Mouse (Mus musculus) megakaryocyte-erythroid progenitor cell, adult 5-6 weeks (primary cell): ENCODE measurements around the gene Tmem144. TPM values are rescaled to one million over a fixed set of nuclear protein-coding genes. Genes with fewer than 3 reads are reported as not detected.
"Not testable (repeated sequence)": the region's sequence is repeated elsewhere in the genome, so short reads cannot be mapped to it uniquely, and the experiment has no call there.

Experiments used
- ATAC-seq: replicated peaks from 2 replicates; pipeline ENCODE4 v1.8.0; 2016; ENCODE audit warnings: mild to moderate bottlenecking, inconsistent platforms; ENCODE audit not compliant: severe bottlenecking, poor library complexity, low FRiP score, low TSS enrichment
- total RNA-seq, 2 experiments: library from RNA; stranded (forward) in 1 of 2; stranded (reverse) in 1 of 2; fragments of 200-1000, 215-1000 nt in 1 of 2; fragments of >200 nt in 1 of 2; fragmentation: Nextera tagmentation in 1 of 2; gene quantifications; 2 replicates each; pipeline ENCODE4 v1.2.3; 2014 to 2017

Gene Tmem144
- total RNA-seq, 2 experiments from 2014 or later = not detected

DNA sequence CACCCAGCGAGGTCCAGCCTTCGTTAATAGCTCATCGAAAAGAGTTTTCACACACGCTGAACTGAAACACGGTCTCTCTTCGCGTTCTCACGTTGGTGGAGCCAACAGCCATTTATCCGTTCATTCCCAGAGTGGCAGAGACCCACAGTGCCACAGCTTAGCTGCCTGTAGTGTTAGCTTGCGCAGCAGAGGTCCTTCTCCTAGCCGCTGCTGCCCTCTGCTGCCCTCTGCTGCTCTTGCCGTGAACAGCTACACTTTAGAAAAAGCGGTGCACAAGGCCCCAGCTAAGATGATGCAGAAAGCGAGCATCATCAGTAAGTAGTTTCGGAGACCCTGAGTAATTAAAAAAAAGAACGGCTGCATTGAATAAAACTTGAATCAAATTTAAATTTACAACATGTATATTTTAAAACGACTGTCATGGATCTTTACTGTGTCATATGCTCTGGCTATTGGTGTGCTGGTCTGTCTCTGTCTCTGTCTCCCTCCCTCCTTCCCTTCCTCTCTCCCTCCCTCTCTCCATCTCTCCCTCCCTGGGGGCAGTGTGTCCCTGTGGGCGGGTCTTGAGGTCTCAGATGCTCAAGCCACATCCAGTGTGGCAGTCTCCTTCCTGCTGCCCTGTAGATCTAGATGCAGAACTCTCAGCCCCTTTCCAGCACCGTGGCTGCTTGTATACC lies 38.6 kb downstream of the Tmem144 start:
- peak; percentile 95 for ATAC-seq

- ATAC-seq = peak; percentile 57; the same call in 1 of the 2 replicates
Measured at GRCm38 (mm10) chr3:79812042-79812441, 40.5 kb downstream of the Tmem144 start.

DNA sequence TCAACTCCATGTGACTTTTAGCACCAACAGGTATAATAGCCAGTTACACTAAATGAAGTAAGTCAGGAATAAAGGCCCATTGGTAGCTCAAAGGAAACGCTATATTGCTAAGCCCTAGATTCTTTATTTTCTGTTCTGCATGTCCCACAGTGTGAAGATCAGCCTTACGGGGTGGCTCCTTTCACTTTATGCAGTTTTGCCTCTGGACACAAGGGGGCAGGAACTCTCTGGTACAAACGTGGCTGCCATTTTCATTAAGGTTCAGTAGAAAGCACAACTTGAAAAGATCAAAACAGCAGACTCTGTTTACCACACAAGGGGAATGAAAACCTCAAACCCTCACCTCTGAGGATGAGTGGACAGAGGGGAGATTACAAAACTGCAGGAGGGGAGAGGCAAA lies 40.9 kb downstream of the Tmem144 start:
- no peak for ATAC-seq

DNA sequence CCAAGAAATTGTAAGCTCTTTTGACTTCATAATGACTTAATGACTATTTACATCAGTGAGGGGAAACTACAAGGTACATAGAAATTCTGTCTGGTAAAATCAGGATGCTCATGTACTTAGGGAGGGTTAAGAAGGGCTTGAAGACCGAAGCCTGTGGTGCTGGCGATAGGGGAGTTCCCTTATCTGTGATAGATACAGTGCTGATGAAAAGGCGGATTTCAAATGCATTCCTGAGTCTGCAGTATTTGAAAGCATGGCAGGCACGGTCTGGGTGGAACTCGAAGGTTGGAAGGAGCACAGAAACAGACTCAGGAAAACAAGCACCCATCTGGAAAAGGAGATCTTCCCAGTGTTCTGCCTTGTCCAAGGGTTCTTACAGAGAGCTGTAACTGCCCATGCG lies 42.0 kb downstream of the Tmem144 start:
- no peak for ATAC-seq

- ATAC-seq = peak; percentile 80
Measured at GRCm38 (mm10) chr3:79809180-79809567, 43.4 kb downstream of the Tmem144 start.

DNA sequence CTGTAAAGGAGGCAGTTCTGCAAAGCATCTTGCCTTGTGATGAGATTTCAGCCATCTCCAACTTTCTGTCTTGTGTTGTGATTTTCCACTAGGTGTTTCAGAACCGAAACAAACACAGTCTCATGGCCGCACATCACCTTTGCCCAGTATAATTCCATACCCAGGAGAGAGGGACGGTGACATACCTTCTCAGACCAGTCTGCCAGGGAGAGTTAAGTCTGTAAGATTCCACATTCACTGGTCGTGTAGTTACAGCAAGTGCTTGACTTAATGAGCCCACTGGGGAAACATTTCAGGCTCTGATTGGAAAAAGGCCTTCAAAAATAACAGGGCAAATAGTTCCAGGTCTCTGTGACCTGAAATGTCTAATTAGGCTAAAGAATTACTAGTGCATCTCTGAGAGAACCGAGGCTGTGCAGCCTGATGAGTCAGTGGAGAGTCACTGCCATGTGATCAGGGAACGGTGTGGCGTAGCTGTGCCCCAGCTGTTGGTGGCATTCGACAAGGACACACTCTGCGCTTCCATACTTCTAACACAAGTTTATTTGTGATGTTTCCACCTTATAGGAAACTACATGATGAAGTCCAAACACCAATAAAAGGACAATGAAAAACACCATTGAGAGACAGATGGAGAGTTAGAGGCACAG lies 43.9 kb downstream of the Tmem144 start:
- ATAC-seq = no peak

GRCm38 (mm10) chr3:79800761-79801160 lies 51.8 kb downstream of the Tmem144 start:
- ATAC-seq = not testable (repeated sequence)

DNA sequence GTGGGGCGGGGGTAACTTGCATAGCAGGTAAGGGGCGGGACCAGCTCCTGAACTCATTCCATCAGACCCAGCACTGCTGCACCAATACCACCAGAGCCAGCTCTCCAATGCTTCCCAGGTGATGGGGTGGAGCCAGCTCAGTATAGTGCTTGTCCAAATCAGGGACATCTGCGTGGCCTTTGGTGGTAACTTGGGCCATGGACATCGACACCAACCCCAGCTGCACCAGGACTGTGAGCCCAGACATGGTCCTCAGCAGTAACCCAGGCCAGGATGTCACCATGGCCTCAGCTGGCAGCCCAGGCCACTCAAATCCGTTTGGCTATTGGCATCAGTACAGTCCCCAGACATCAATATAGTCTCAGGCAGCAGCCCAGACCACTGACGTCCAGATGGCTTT lies 60.3 kb downstream of the Tmem144 start:
- ATAC-seq = no peak

- ATAC-seq = no peak
Measured at GRCm38 (mm10) chr3:79790324-79790723, 62.2 kb downstream of the Tmem144 start.

- no peak for ATAC-seq
Measured at GRCm38 (mm10) chr3:79789554-79789953, 63.0 kb downstream of the Tmem144 start.

- no peak for ATAC-seq
Measured at GRCm38 (mm10) chr3:79788959-79789358, 63.6 kb downstream of the Tmem144 start.

GRCm38 (mm10) chr3:79784362-79784736 lies 68.2 kb downstream of the Tmem144 start:
- no peak for ATAC-seq

DNA sequence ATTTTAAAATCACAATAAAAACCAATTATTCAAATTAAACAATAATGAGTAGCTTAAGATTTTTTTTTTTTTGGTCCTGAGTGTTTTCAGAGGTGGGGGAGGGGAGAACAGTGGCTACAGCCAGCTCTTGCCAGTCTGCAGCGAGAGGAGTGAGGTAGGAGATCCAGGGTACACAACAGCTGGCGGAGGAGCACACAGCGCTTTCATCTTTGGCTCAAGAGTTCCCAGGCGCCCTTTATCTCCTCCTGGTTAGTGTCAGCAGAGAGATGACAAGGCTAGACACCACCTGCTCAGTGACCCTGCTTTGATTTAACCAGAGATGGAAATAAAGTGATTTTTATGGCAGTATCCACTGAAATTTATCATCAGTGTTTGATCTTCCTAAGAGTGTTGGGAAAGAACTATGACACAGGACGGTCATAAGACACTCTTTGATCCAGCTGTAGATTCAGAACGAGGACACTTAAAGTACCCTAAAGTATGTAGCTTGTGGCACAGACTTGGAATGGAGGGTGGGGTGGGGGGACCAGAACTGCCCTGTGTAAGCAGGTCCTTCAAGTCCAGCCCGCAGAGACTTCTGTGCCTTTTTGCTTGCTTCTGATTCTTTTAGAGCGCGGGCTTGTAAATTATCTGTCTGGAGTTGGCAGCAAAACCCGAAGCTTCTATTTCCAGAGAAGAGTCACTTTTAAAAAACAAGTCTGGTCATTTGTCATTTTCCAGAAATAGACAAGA lies 68.8 kb downstream of the Tmem144 start:
- ATAC-seq = no peak

DNA sequence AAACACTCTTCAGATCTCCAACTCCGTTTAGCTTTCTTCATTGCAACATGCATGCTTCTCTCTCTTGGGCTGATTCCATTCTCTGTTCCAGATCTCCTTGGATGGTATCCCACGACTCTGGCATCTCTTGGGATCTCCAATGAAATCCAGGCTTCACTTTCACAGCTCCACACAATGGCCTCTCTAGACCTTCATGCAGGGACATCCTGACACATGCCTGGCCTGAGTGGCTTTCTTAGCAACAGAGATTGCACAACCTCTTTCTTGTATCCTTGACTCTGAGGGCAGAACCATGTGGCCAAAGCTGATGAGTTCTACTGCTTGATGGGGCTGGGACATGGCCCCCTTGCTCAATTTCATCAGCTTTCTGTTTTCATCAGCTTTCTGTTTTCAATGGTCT lies 79.9 kb downstream of the Tmem144 start:
- ATAC-seq = no peak

Other genes with a start within 250 kb of the Tmem144 start
- gene 4930579G24Rik, start 223.7 kb downstream of the Tmem144 start, total RNA-seq (2014; fragmentation: Nextera tagmentation) = 16.3 and 16.6 TPM in 2 replicates
- gene 4930579G24Rik, start 223.7 kb downstream of the Tmem144 start, total RNA-seq (2017) = 11.2 and 19.0 TPM in 2 replicates
- gene Etfdh, start 223.3 kb downstream of the Tmem144 start, total RNA-seq (2014; fragmentation: Nextera tagmentation) = 44.0 and 48.6 TPM in 2 replicates
- gene Etfdh, start 223.3 kb downstream of the Tmem144 start, total RNA-seq (2017) = 90.8 and 92.1 TPM in 2 replicates
- gene Rxfp1, start 114.9 kb downstream of the Tmem144 start, total RNA-seq (2014; fragmentation: Nextera tagmentation) = not detected in 2 replicates
- gene Rxfp1, start 114.9 kb downstream of the Tmem144 start, total RNA-seq (2017) = not detected in 2 replicates
- gene Fam198b, start 31.8 kb upstream of the Tmem144 start, total RNA-seq (2014; fragmentation: Nextera tagmentation) = not detected in 2 replicates
- 0.23 TPM in 1 of 2 replicates, not detected in the other for gene Fam198b, start 31.8 kb upstream of the Tmem144 start, total RNA-seq (2017)